Mouse (Mus musculus): Measurements from ENCODE around the gene Atf7ip. TPM values are rescaled to one million over a fixed set of nuclear protein-coding genes. Genes with fewer than 3 reads are reported as not detected.
"Not testable (repeated sequence)": the region's sequence is repeated elsewhere in the genome, so short reads cannot be mapped to it uniquely, and the experiment has no call there.

Atf7ip gene
- 48.0 and 50.9 TPM in 2 replicates for polyA plus RNA-seq (2016; fragmentation: Nextera tagmentation; extraction: Ambion mirVana)

DNA sequence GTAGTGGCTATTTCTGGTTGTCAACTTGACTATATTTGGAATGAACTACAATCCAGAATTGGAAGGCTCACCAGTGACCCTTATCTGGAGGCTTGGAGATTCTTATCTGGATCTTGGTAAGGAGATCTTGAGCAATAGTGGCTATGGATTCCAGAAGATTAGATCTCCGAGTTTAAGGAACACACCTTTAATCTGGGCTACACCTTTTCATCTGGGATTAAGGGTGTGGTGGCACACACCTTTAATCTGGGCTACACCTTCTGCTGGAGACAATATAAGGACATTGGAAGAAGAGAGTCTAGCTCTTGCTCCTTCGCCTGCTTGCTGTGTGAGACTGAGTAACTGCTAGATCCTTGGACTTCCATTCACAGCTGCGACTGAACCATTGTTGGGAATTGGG lies at the start of gene Atf7ip:
Gene Atf7ip, plus strand, starts transcription at position 301 of the 400 bp plus-strand sequence.
- 87% methylated on average over 3 of the region's 3 CpGs for WGBS
- not testable (repeated sequence) for H3K4me3 ChIP-seq

DNA sequence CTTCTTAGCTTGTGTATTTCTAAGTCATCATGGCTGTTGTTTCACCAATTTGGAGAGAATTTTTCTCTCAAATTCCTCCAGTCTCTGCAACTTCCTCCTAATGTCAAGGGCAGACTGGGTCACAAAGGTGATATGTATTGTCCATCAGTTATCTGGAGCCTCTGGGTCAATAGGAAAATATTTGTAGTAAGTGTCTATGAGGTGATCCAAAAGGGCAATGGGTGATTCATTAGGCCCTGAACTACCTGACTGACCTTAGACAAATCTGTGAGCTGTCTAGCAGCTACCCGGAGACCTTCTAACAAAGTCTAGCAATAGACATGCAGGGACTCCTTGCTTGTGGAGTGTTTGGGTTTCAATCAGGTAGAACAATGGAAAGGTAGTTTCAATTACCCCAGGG lies 49.7 kb upstream of the Atf7ip start:
- no peaks in the 10 kb centered on the region for H3K36me3 ChIP-seq (replicated peaks)
- H3K4me3 ChIP-seq = no peak overlapping the region
- no peaks in the 10 kb centered on the region for H3K4me1 ChIP-seq
- H3K9me3 ChIP-seq = no peaks in the 10 kb centered on the region
- H3K27ac ChIP-seq (replicated peaks) = no peak overlapping the region
- 96% methylated on average over 1 of the region's 1 CpGs for WGBS
- DNase-seq (ENCODE audit: low spot score) = no peak
- no peaks in the 10 kb centered on the region for H3K27me3 ChIP-seq (replicated peaks; ENCODE audit: low read depth, poor library complexity, severe bottlenecking)

More for the DNA sequence above, at the start of gene Atf7ip:
- not testable (repeated sequence) for H3K27me3 ChIP-seq (replicated peaks; ENCODE audit: low read depth, poor library complexity, severe bottlenecking); DNase-seq (ENCODE audit: low spot score); H3K36me3 ChIP-seq (replicated peaks); H3K9me3 ChIP-seq; H3K4me1 ChIP-seq; H3K27ac ChIP-seq (replicated peaks)

DNA sequence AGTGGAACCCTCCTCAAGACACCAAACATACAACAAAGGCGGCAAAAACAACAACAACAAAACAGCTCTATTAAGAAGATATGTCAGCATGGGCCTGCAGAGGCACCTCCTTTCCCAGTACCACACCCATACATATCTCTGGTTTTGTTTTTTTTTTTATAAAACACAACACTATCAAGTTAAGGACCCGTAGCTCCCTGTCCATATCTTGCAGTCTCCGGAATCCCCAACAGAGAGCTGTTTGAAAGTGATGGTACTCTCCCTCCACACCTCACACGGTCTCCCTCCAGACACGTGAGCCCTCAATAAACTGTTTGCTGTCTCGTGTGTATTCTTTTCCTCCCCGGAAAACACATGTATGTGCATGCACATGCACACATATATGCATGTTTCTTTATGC lies 46.8 kb upstream of the Atf7ip start:
- Histone ChIP-seq H3K27me3 (replicated peaks; ENCODE audit: low read depth, poor library complexity, severe bottlenecking) (no peaks in the 10 kb centered on the region), H3K36me3 (replicated peaks) (no peaks in the 10 kb centered on the region), H3K27ac (replicated peaks) (no peak overlapping the region), H3K4me3 (no peak overlapping the region), H3K9me3 (no peaks in the 10 kb centered on the region), H3K4me1 (peaks cover 9% of the 10 kb centered on the region)
- no peak for DNase-seq (ENCODE audit: low spot score)
- WGBS = 88% methylated on average over 7 of the region's 7 CpGs

DNA sequence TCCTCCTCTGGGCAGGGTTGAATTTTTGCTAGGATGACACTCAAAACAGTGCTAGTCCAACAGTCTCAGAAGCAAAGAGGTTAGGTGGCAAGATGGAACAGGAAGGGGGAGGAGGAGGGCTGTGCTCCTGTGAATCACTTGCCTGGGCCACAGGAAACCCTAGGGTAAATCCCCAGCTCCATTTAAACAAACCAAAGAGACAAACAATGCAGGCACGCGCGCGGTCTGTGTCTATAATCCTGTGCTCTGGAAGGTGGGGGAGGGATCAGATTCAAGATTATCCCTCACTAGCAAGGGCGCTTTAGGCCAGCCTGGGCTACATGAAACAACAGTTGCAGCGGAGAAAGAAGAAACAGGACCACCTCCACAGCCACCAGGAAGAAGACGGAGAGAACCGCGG lies 42.5 kb upstream of the Atf7ip start:
- no peaks in the 10 kb centered on the region for H3K36me3 ChIP-seq (replicated peaks)
- WGBS = 61% methylated on average over 9 of the region's 9 CpGs
- H3K9me3 ChIP-seq = no peaks in the 10 kb centered on the region
- H3K27me3 ChIP-seq (replicated peaks; ENCODE audit: low read depth, poor library complexity, severe bottlenecking) = no peaks in the 10 kb centered on the region
- peaks cover 27% of the 10 kb centered on the region for H3K4me1 ChIP-seq
- no peak overlapping the region for H3K4me3 ChIP-seq
- H3K27ac ChIP-seq (replicated peaks) = peak overlapping the region; percentile 98
- no peak for DNase-seq (ENCODE audit: low spot score)

DNA sequence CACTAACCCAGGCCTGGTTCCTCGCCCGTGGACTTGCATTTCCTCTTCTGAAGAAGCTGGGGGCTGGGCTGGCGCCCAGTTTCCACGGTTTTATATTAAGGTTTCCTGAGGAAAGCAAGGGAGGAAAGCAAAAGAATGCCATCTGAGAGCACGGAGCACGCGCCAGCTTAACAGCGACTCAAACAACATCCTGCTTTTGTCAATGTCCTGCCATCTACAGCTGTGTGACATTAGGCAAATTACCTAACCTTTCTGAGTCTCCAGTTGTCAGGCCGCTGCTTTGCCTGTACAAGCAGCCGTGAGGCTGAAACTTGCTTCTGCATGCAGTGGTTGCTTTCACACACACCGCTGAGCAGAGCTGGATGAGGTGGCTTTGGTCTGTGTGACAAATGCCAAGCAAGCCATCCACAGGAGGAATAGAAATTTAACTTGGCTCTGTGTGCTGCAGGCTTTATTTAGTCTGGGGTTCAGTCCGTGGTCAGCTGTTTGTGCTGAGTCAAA lies 41.8 kb upstream of the Atf7ip start:
- Histone ChIP-seq H3K9me3 (no peaks in the 10 kb centered on the region), H3K36me3 (replicated peaks) (no peaks in the 10 kb centered on the region), H3K27ac (replicated peaks) (peak overlapping the region; percentile 98), H3K27me3 (replicated peaks; ENCODE audit: low read depth, poor library complexity, severe bottlenecking) (no peaks in the 10 kb centered on the region), H3K4me1 (peaks cover 34% of the 10 kb centered on the region), H3K4me3 (no peak overlapping the region)
- WGBS = 69% methylated on average over 12 of the region's 12 CpGs
- DNase-seq (ENCODE audit: low spot score) = no peak

DNA sequence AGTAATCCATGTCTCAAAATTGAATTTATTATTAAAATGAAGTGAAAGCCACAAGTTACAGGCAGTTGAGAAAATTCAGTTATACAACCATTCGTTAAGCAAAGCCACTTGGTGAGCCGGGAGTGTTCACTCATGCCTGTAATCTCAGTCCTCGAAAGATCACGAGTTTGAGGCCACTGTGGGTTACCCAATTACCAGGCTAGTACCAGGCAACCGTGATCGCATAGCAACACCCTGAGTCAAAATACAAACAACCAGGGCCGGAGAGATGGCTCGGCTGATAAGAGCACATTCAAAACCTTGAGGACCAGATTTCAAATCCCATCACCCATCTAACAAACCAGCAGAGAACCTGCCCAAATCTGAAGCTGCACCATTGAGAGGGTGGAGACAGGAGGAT lies 40.9 kb upstream of the Atf7ip start:
- H3K4me3 ChIP-seq = no peak overlapping the region
- H3K27me3 ChIP-seq (replicated peaks; ENCODE audit: low read depth, poor library complexity, severe bottlenecking) = no peaks in the 10 kb centered on the region
- peak overlapping the region; percentile 98 for H3K27ac ChIP-seq (replicated peaks)
- no peak for DNase-seq (ENCODE audit: low spot score)
- H3K36me3 ChIP-seq (replicated peaks) = no peaks in the 10 kb centered on the region
- no peaks in the 10 kb centered on the region for H3K9me3 ChIP-seq
- 87% methylated on average over 8 of the region's 8 CpGs for WGBS
- peaks cover 42% of the 10 kb centered on the region for H3K4me1 ChIP-seq

DNA sequence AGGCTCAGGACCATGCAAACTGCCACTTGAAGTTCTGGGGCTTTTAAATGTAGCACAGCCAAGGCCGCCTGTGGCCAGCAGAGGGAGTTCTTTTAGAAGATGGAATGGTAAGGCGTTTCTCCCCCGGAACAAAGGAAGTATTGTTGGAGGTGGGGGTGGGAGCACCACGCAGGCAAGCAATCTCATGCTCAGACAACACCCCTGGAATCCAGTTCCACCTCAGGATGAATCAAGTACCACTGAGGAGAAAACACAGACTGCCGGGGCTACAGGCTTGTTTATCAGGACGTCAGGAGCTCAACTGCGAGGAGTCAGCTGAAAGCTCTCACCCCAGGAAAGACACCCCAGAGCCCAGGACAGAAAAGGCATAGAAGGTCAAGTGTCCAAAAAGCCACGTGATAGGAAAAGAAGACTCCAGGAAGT lies 40.0 kb upstream of the Atf7ip start:
- Histone ChIP-seq H3K27ac (replicated peaks) (peak overlapping the region; percentile 98), H3K4me1 (peaks cover 52% of the 10 kb centered on the region), H3K36me3 (replicated peaks) (no peaks in the 10 kb centered on the region), H3K4me3 (no peak overlapping the region), H3K27me3 (replicated peaks; ENCODE audit: low read depth, poor library complexity, severe bottlenecking) (no peaks in the 10 kb centered on the region), H3K9me3 (no peaks in the 10 kb centered on the region)
- peak; percentile 78 for DNase-seq (ENCODE audit: low spot score)
- WGBS = 26% methylated on average over 8 of the region's 8 CpGs

DNA sequence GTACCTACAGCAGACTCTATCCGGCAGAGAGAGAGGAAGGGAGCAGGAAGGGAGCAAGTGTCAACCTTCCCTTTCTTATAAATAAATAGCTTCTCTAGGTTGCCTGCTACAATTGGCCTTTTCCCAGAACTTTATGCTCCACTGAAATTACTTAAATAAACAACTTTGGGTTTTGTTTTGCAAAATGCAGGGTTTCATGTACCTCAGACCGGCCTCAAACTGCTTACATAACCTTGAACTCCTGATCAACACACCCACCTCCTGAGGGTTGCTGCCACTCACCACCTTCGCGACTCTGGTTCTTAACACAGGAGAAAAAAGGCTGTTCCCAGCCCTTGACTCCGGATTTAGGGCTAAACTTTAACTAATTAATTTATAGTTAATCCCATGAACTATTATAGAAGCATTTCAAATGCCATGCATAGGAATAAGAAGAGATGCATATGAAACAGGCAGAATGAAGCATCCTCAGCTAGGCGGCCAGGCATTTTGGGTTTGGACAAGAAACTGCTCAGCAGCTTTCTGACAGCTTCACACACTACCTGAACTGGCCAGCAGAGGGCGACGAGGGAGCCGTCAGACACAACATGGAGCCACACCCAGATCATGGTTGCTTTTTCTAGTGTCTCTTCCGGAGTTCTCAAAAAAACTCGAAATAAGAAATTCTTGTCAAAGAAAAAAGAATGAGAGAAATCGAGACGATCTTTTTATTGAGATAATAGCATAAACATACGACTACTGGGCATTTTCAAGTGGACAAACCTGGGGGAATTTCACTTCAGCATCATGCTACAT lies 38.8 kb upstream of the Atf7ip start:
- Histone ChIP-seq H3K27ac (replicated peaks) (peak overlapping the region; percentile 98), H3K4me3 (no peak overlapping the region), H3K9me3 (no peaks in the 10 kb centered on the region), H3K36me3 (replicated peaks) (no peaks in the 10 kb centered on the region), H3K27me3 (replicated peaks; ENCODE audit: low read depth, poor library complexity, severe bottlenecking) (no peaks in the 10 kb centered on the region), H3K4me1 (peaks cover 61% of the 10 kb centered on the region)
- DNase-seq (ENCODE audit: low spot score) = peak; percentile 81
- WGBS = 52% methylated on average over 14 of the region's 14 CpGs

DNA sequence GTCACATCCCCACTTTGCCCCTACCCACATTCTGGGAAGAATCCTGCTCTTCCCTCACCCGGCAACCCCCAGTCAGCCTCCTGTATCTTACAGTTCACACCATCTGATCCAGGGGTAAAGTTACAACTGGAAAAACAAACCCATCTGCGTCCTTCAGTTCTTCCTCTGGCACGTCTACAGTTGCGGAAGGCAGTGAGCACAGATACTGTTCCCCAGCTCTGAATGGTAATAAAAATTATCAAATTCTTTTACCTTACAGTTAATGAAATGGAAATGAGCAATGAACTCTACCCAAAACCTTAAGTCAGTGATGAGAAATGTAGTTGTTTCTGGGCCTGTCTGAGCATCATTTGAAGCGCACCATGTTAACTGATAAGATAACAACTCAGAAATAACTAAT lies 38.1 kb upstream of the Atf7ip start:
- DNase-seq (ENCODE audit: low spot score) = no peak
- H3K4me1 ChIP-seq = peaks cover 68% of the 10 kb centered on the region
- 49% methylated on average over 5 of the region's 5 CpGs for WGBS

DNA sequence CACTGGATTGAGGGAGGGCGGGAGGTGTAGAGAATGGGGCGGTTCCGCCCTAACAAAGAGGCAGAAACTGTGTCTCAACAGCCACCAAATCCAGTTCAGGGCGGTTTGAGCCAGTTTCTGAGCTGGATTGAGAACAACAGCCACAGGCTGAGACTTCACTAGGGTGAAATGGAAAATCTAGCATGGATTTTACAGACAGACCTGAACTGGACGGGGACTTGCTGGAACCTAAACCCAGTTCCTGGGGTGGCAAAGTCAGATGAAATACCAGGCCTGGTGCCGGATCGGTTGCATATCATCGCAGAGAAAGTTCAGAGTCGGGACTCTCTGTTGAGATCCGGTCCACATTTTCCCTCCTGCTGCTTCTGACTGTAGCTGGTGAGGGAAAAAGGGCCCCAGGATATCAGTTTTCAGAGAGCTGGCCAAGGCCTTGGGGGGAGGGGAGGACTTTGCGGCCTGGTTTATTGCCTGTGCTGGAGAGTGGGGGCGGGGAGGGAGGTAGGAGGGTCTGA lies 37.5 kb upstream of the Atf7ip start:
- 2% methylated on average over 12 of the region's 12 CpGs for WGBS
- Histone ChIP-seq H3K4me1 (peaks cover 68% of the 10 kb centered on the region), H3K27ac (replicated peaks) (peak overlapping the region; percentile 98), H3K27me3 (replicated peaks; ENCODE audit: low read depth, poor library complexity, severe bottlenecking) (no peaks in the 10 kb centered on the region), H3K36me3 (replicated peaks) (no peaks in the 10 kb centered on the region), H3K4me3 (peak overlapping the region; percentile 36; the same call in 1 of the 2 replicates), H3K9me3 (no peaks in the 10 kb centered on the region)
- peak; percentile 96 for DNase-seq (ENCODE audit: low spot score)

More for the DNA sequence above, 38.1 kb upstream of the Atf7ip start:
- Histone ChIP-seq H3K36me3 (replicated peaks) (no peaks in the 10 kb centered on the region), H3K4me3 (no peak overlapping the region), H3K27me3 (replicated peaks; ENCODE audit: low read depth, poor library complexity, severe bottlenecking) (no peaks in the 10 kb centered on the region), H3K27ac (replicated peaks) (peak overlapping the region; percentile 98), H3K9me3 (no peaks in the 10 kb centered on the region)

DNA sequence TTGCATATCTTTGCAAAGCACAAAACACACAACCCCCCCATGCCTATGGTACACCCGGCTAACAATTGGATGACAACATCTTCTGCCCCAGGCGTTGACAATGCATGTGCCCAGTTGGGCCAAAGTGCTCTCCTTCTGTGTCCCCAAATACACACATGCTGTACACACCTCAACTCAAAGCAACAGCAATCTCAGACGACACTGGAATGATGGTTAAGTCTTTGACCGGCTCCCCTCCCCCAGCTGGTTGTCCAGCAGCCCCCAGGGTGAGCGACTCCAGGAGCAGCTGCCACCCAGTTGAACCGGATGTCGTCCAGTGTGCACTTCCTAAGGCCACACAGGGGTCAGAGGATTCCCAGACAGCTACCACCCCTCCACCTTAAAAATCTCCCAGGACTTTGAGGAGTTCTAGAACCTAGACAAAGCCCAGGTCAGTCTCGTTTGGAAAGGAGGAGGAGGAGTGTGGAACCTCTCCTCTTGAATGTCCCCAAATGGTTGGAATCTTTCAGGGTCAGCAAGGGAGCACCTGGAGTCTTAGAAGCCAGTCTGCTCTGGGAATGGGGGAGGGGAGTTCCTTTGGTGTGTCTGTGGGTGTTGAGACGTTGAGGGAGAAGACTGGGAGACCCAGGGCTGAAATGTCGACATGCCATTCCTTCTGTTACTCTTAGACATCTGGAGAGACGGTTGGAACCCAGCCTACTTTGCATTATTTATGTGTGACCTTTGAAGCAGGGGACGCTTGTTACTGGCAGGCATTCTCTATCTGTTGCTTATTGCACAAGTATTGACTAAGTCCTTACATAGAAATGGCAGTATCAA lies 36.8 kb upstream of the Atf7ip start:
- peaks cover 61% of the 10 kb centered on the region for H3K4me1 ChIP-seq
- no peaks in the 10 kb centered on the region for H3K36me3 ChIP-seq (replicated peaks)
- no peaks in the 10 kb centered on the region for H3K9me3 ChIP-seq
- 17% methylated on average over 12 of the region's 12 CpGs for WGBS
- H3K27ac ChIP-seq (replicated peaks) = peak overlapping the region; percentile 98
- H3K27me3 ChIP-seq (replicated peaks; ENCODE audit: low read depth, poor library complexity, severe bottlenecking) = no peaks in the 10 kb centered on the region
- peak; percentile 72 for DNase-seq (ENCODE audit: low spot score)
- H3K4me3 ChIP-seq = peak overlapping the region; percentile 36; the same call in 1 of the 2 replicates

DNA sequence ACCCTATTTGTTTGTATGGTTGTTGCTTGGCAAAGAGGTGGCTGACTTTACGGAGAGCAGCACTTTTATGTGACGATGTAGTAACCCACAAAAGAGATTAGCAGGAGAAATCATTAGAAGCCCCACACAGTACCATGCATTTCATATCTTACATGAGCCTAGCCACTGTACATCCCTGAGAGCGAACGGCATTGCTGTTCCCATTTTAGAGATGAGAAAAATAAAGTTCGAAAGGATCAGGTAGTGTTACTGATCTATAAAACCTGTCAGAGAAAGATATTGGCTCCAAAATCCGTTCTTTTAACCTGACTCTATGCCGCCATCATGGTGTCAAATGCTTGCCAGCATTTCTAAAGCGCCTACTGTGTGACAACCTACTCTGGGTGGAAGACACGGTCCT lies 36.2 kb upstream of the Atf7ip start:
- no peaks in the 10 kb centered on the region for H3K36me3 ChIP-seq (replicated peaks)
- H3K27ac ChIP-seq (replicated peaks) = peak overlapping the region; percentile 98
- H3K4me3 ChIP-seq = peak overlapping the region; percentile 37; the same call in 1 of the 2 replicates
- H3K4me1 ChIP-seq = peaks cover 57% of the 10 kb centered on the region
- no peaks in the 10 kb centered on the region for H3K9me3 ChIP-seq
- no peaks in the 10 kb centered on the region for H3K27me3 ChIP-seq (replicated peaks; ENCODE audit: low read depth, poor library complexity, severe bottlenecking)
- no peak for DNase-seq (ENCODE audit: low spot score)
- WGBS = 67% methylated on average over 9 of the region's 9 CpGs
